Comparison of ENCODE assay signal across 23 mouse cellular contexts in the genomic region with DNA sequence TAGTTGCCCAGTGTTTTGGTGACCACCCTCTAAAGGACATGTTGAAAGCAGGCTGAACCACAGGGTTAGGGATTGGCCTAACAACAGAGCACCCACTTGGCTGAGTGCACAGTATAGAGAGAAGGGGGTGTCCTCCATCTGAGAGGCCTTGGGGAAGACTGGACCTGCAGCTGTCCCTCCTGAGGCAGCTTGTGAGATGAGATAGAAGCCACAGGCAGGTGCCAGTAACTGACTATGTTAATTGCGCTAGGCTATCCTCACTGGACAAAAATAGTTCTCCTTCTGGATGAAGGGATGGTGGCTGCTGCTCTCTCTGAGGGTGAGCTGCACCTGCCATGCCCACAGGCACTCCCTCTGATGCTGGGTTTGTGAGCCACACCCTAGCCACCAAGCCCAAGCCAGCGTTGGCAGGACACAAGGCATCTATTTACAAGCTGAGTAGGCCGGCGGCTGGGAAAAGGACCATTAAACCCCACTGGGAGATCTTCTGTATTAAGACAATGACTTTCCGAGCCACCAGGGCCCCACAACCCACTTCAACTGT. TPM values are rescaled to one million over a fixed set of nuclear protein-coding genes. Genes with fewer than 3 reads are reported as not detected.
A peak's percentile ranks its signal among the peaks of the same experiment; 100 is the strongest.
DNase-seq lines count a peak whose midpoint lies in the region; ATAC-seq and TF ChIP-seq lines count a peak whose summit lies in the region.
"Had no signal": no experiment of that assay in that cellular context is flagged by ENCODE, and none has a peak within 500 bp of the region (broad histone marks: within the 10 kb centered on the region; RNA-seq: fewer than 3 reads in every experiment).

No protein-coding gene starts in this region.

- H3K27me3 ChIP-seq in embryonic facial prominence, embryonic 15.5 days, result no peaks in the 10 kb centered on the region
- H3K27me3 ChIP-seq in embryonic facial prominence, embryonic 10.5 days (replicated peaks; ENCODE audit: low read depth, poor library complexity, severe bottlenecking), result peaks cover 15% of the 10 kb centered on the region
- 0 out of 2 replicates have a peak, but pooled peaks cover 2% of the 10 kb centered on the region for H3K27me3 ChIP-seq in heart, embryonic 13.5 days (replicated peaks)
- H3K27me3 ChIP-seq in heart, embryonic 11.5 days (ENCODE audit: control insufficient read depth, insufficient read depth, low read length), result no peaks in the 10 kb centered on the region
- no peaks in the 10 kb centered on the region for H3K27me3 ChIP-seq in limb, embryonic 10.5 days (ENCODE audit: low read depth, poor library complexity, severe bottlenecking)
- no peaks in the 10 kb centered on the region for H3K27me3 ChIP-seq in myocyte (ENCODE audit: control insufficient read depth, insufficient read depth, insufficient read length)
- no peaks in the 10 kb centered on the region for H3K27me3 ChIP-seq in lung, postnatal 0 days (replicated peaks; ENCODE audit: insufficient read depth, low read length)
- H3K27me3 ChIP-seq: forebrain, embryonic 15.5 days; heart, embryonic 15.5 days had no signal

- H3K79me2 ChIP-seq in myocyte (ENCODE audit: control insufficient read depth, insufficient read depth), result no peaks in the 10 kb centered on the region

- TF ChIP-seq CTCF in lung, postnatal 0 days (IDR thresholded peaks at IDR 0.05), result no peak

- 70% methylated on average over 5 of the region's 5 CpGs for WGBS in embryonic facial prominence, embryonic 15.5 days
- 80% methylated on average over 5 of the region's 5 CpGs for WGBS in embryonic facial prominence, embryonic 10.5 days
- WGBS in heart, embryonic 13.5 days, result 81% methylated on average over 5 of the region's 5 CpGs
- WGBS in heart, embryonic 11.5 days (ENCODE audit: insufficient replicate concordance), result 72% methylated on average over 5 of the region's 5 CpGs
- WGBS in limb, embryonic 10.5 days, result 80% methylated on average over 5 of the region's 5 CpGs
- 79% methylated on average over 5 of the region's 5 CpGs for WGBS in lung, postnatal 0 days

- no peak overlapping the region for H3K27ac ChIP-seq in embryonic facial prominence, embryonic 15.5 days (replicated peaks)
- no peak overlapping the region for H3K27ac ChIP-seq in embryonic facial prominence, embryonic 10.5 days (replicated peaks)
- H3K27ac ChIP-seq in heart, embryonic 13.5 days (replicated peaks), result no peak overlapping the region
- no peak overlapping the region for H3K27ac ChIP-seq in heart, embryonic 11.5 days (ENCODE audit: low read depth, low read length)
- H3K27ac ChIP-seq in limb, embryonic 10.5 days, result 0 out of 2 replicates have a peak overlapping the region, but pooled peaks have one; percentile 3
- no peak overlapping the region for H3K27ac ChIP-seq in lung, postnatal 0 days (ENCODE audit: low read length)
- H3K27ac ChIP-seq: forebrain, embryonic 15.5 days; heart, embryonic 15.5 days; hindbrain, embryonic 14.5 days had no signal

- DNase-seq in embryonic facial prominence, embryonic 10.5 days (ENCODE audit: low spot score), result no peak
- DNase-seq in limb, embryonic 10.5 days (ENCODE audit: low spot score), result no peak
- DNase-seq in urinary bladder, postnatal 36 days (ENCODE audit: low spot score in 2 of 2), result no peak
- no peak for DNase-seq in lung, postnatal 0 days (ENCODE audit: low spot score)
- DNase-seq: adrenal gland, postnatal 14 days; cerebellum, adult 9-10 months; heart, adult 11 months; heart, postnatal 36 days; kidney, adult 18-20 months; left cerebral cortex, postnatal 4 days; lung, postnatal 10 days; right cerebral cortex, postnatal 14 days; spleen, adult 18-20 months had no signal

- H3K9me3 ChIP-seq in embryonic facial prominence, embryonic 15.5 days (replicated peaks), result no peaks in the 10 kb centered on the region
- no peaks in the 10 kb centered on the region for H3K9me3 ChIP-seq in embryonic facial prominence, embryonic 10.5 days
- H3K9me3 ChIP-seq in heart, embryonic 13.5 days, result no peaks in the 10 kb centered on the region
- H3K9me3 ChIP-seq in heart, embryonic 11.5 days (replicated peaks; ENCODE audit: control insufficient read depth, low read length), result no peaks in the 10 kb centered on the region
- H3K9me3 ChIP-seq in limb, embryonic 10.5 days (replicated peaks), result no peaks in the 10 kb centered on the region
- H3K9me3 ChIP-seq in lung, postnatal 0 days (ENCODE audit: low read length), result no peaks in the 10 kb centered on the region
- H3K9me3 ChIP-seq: forebrain, embryonic 15.5 days; heart, embryonic 15.5 days had no signal

- no peak overlapping the region for H3K4me3 ChIP-seq in embryonic facial prominence, embryonic 15.5 days (replicated peaks)
- no peak overlapping the region for H3K4me3 ChIP-seq in embryonic facial prominence, embryonic 10.5 days
- no peak overlapping the region for H3K4me3 ChIP-seq in heart, embryonic 13.5 days
- H3K4me3 ChIP-seq in heart, embryonic 11.5 days (ENCODE audit: low read depth, low read length), result no peak overlapping the region
- no peak overlapping the region for H3K4me3 ChIP-seq in limb, embryonic 10.5 days
- H3K4me3 ChIP-seq in myocyte, result no peak overlapping the region
- no peak overlapping the region for H3K4me3 ChIP-seq in lung, postnatal 0 days (ENCODE audit: low read depth, low read length)
- H3K4me3 ChIP-seq: erythroblast, embryonic 14.5 days; forebrain, embryonic 15.5 days; heart, embryonic 15.5 days had no signal

- no peak overlapping the region for H3ac ChIP-seq in myocyte (ENCODE audit: control insufficient read depth, insufficient read length)

- TF ChIP-seq EP300 in lung, postnatal 0 days (IDR thresholded peaks at IDR 0.05), result no peak

- H3K4me1 ChIP-seq in embryonic facial prominence, embryonic 15.5 days, result no peaks in the 10 kb centered on the region
- peaks cover 16% of the 10 kb centered on the region for H3K4me1 ChIP-seq in embryonic facial prominence, embryonic 10.5 days
- H3K4me1 ChIP-seq in heart, embryonic 13.5 days, result 0 out of 2 replicates have a peak, but pooled peaks cover 4% of the 10 kb centered on the region
- H3K4me1 ChIP-seq in heart, embryonic 11.5 days (ENCODE audit: control insufficient read depth, insufficient read depth, low read length), result peaks cover 2% of the 10 kb centered on the region; the same call in 1 of the 2 replicates
- peaks cover 26% of the 10 kb centered on the region for H3K4me1 ChIP-seq in limb, embryonic 10.5 days
- H3K4me1 ChIP-seq in lung, postnatal 0 days (ENCODE audit: insufficient read depth, low read depth, low read length), result no peaks in the 10 kb centered on the region
- H3K4me1 ChIP-seq: forebrain, embryonic 15.5 days had no signal

- H3K4me2 ChIP-seq in embryonic facial prominence, embryonic 15.5 days (replicated peaks), result no peak overlapping the region
- no peak overlapping the region for H3K4me2 ChIP-seq in heart, embryonic 13.5 days
- H3K4me2 ChIP-seq in heart, embryonic 11.5 days, result no peak overlapping the region
- no peak overlapping the region for H3K4me2 ChIP-seq in myocyte (ENCODE audit: low read depth)
- H3K4me2 ChIP-seq in lung, postnatal 0 days (replicated peaks; ENCODE audit: low read depth, low read length), result no peak overlapping the region
- H3K4me2 ChIP-seq: forebrain, embryonic 15.5 days; heart, embryonic 15.5 days; hindbrain, embryonic 14.5 days; midbrain, embryonic 11.5 days had no signal

- peak; percentile 26; the same call in 1 of the 2 replicates for ATAC-seq in embryonic facial prominence, embryonic 15.5 days (ENCODE audit: insufficient number of reproducible peaks, low FRiP score, low TSS enrichment, low read depth)
- no peak for ATAC-seq in heart, embryonic 13.5 days (ENCODE audit: extremely low read depth, insufficient number of reproducible peaks, low FRiP score, low TSS enrichment)
- no peak for ATAC-seq in heart, embryonic 11.5 days (replicated peaks; ENCODE audit: insufficient number of reproducible peaks, low FRiP score, low TSS enrichment)
- ATAC-seq in lung, postnatal 0 days, result no peak
- ATAC-seq: forebrain, embryonic 15.5 days; inflammation-experienced regulatory T-cells, adult 6 months had no signal

- no peak overlapping the region for H3K9ac ChIP-seq in embryonic facial prominence, embryonic 15.5 days
- H3K9ac ChIP-seq in heart, embryonic 13.5 days, result peak overlapping the region; percentile 7; the same call in 1 of the 2 replicates
- no peak overlapping the region for H3K9ac ChIP-seq in heart, embryonic 11.5 days (ENCODE audit: low read depth, low read length)
- H3K9ac ChIP-seq in lung, postnatal 0 days (replicated peaks; ENCODE audit: low read depth), result no peak overlapping the region
- H3K9ac ChIP-seq: forebrain, embryonic 15.5 days; heart, embryonic 15.5 days; hindbrain, embryonic 14.5 days had no signal

- no peak for TF ChIP-seq POLR2A in myocyte (IDR thresholded peaks at IDR 0.05; ENCODE audit: insufficient read length, low read depth)

- no peaks in the 10 kb centered on the region for H3K36me3 ChIP-seq in embryonic facial prominence, embryonic 15.5 days
- no peaks in the 10 kb centered on the region for H3K36me3 ChIP-seq in embryonic facial prominence, embryonic 10.5 days (replicated peaks)
- no peaks in the 10 kb centered on the region for H3K36me3 ChIP-seq in heart, embryonic 13.5 days
- H3K36me3 ChIP-seq in heart, embryonic 11.5 days (ENCODE audit: control insufficient read depth, insufficient read depth, low read length), result no peaks in the 10 kb centered on the region
- H3K36me3 ChIP-seq in limb, embryonic 10.5 days, result no peaks in the 10 kb centered on the region
- no peaks in the 10 kb centered on the region for H3K36me3 ChIP-seq in myocyte (ENCODE audit: control insufficient read depth, insufficient read depth)
- H3K36me3 ChIP-seq in lung, postnatal 0 days (ENCODE audit: insufficient read depth, low read length), result no peaks in the 10 kb centered on the region
- H3K36me3 ChIP-seq: forebrain, embryonic 15.5 days; heart, embryonic 15.5 days had no signal

TF ChIP-seq in myocyte, 11 proteins besides CTCF, POLR2A, EP300 and RAD21 (continues in another document):
- TF ChIP-seq MYOG (IDR thresholded peaks at IDR 0.05; ENCODE audit: control insufficient read depth in 1 of 3, insufficient read depth in 1 of 3, insufficient read length in 2 of 3, low read depth in 2 of 3) (peak; percentile 92 to 99 (median 94)), REST (IDR thresholded peaks at IDR 0.05; ENCODE audit: insufficient read depth, insufficient read length) (no peak), TCF3 (IDR thresholded peaks at IDR 0.05; ENCODE audit: insufficient read length, low read depth) (peak; percentile 73), MYOD1 (IDR thresholded peaks at IDR 0.05; ENCODE audit: control insufficient read depth in 1 of 3, insufficient read length in 2 of 3, low read depth in 2 of 3) (peak; percentile 65 to 96 (median 87)), POLR2AphosphoS2 (IDR thresholded peaks at IDR 0.05; ENCODE audit: insufficient read length, low read depth) (no peak)

RNA-seq across cellular contexts. Expression of a gene that starts 49.2 kb away (rescaled TPM):
- 14.5 and 15.3 TPM in 2 replicates for polyA plus RNA-seq in embryonic facial prominence, embryonic 15.5 days (2015; fragmentation: Nextera tagmentation; extraction: Ambion mirVana)
- 10.2 and 12.3 TPM in 2 replicates for polyA plus RNA-seq in embryonic facial prominence, embryonic 10.5 days (2016; fragmentation: Nextera tagmentation; extraction: Ambion mirVana)
- polyA plus RNA-seq in heart, embryonic 13.5 days (2015; fragmentation: Nextera tagmentation; extraction: Ambion mirVana), result 3.4 and 3.8 TPM in 2 replicates
- 1.2 and 2.3 TPM in 2 replicates for polyA plus RNA-seq in heart, embryonic 11.5 days (2014; fragmentation: Nextera tagmentation; extraction: Ambion mirVana)
- 6.4 and 6.7 TPM in 2 replicates for polyA plus RNA-seq in limb, embryonic 10.5 days (2016; fragmentation: Nextera tagmentation; extraction: Ambion mirVana)
- 0.54 TPM for polyA plus RNA-seq in myocyte (2012; fragmentation: generic; extraction: Trizol)
- 11.9 and 14.2 TPM in 2 replicates for polyA plus RNA-seq in lung, postnatal 0 days (2015; fragmentation: Nextera tagmentation; extraction: Ambion mirVana)
